In the genomic region with DNA sequence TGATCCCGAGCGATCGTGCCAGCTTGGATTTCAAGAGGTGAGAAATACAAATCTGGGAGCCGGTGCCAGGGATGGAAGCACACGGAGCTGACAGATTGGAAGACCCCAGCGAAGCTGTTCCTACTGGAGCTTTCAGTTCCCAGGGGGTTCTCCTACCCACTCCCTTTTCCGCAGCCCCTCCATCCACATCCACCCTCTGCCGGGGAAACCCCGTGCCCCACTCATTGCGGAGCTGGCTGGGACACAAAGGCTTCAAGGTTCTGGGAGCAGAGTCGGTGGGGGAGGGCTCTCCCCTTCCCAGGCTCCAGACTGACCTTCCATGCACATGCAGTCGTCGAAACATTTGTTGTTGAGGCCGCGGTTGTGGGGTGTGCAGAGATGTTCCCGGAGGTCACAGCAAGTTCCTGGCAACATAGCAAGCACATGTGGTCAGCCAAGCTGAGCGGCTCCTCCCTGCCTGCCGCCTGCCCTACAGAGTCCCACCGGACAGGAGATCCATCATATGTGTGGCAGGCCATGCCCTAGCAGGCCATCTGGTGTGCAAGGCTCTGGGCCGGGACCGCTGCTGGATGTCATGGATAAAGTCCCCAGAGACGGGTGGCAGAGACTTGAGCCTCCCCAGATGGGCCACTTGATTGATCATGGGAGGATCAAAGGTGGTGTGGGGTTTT, we compare ENCODE assay signal across 8 mouse cellular contexts. TPM values are rescaled to one million over a fixed set of nuclear protein-coding genes. Genes with fewer than 3 reads are reported as not detected.
DNase-seq lines count a peak whose midpoint lies in the region; ATAC-seq and TF ChIP-seq lines count a peak whose summit lies in the region.

No protein-coding gene starts in this region.

- no peak overlapping the region for H3K9ac ChIP-seq in intestine, embryonic 16.5 days (ENCODE audit: low read depth, low read length)
- H3K9ac ChIP-seq in intestine, postnatal 0 days (ENCODE audit: low read depth, low read length): no peak overlapping the region
- no peak overlapping the region; the same call in 1 of the 2 replicates for H3K9ac ChIP-seq in hindbrain, embryonic 15.5 days
- no peak overlapping the region for H3K9ac ChIP-seq in stomach, postnatal 0 days (ENCODE audit: low read length)

- H3K4me3 ChIP-seq in intestine, embryonic 16.5 days (ENCODE audit: low read length): no peak overlapping the region
- no peak overlapping the region for H3K4me3 ChIP-seq in intestine, postnatal 0 days (ENCODE audit: low read depth, low read length)
- H3K4me3 ChIP-seq in hindbrain, embryonic 15.5 days: no peak overlapping the region
- no peak overlapping the region for H3K4me3 ChIP-seq in stomach, postnatal 0 days (ENCODE audit: low read depth, low read length)

- 39% methylated on average over 22 of the region's 22 CpGs for WGBS in intestine, embryonic 16.5 days
- WGBS in intestine, postnatal 0 days: 43% methylated on average over 22 of the region's 22 CpGs
- WGBS in hindbrain, embryonic 15.5 days: 33% methylated on average over 22 of the region's 22 CpGs
- 31% methylated on average over 22 of the region's 22 CpGs for WGBS in stomach, postnatal 0 days

- H3K4me1 ChIP-seq in intestine, embryonic 16.5 days (ENCODE audit: control insufficient read depth, insufficient read depth, low read length): peaks cover 7% of the 10 kb centered on the region; the same call in 1 of the 2 replicates
- H3K4me1 ChIP-seq in intestine, postnatal 0 days (replicated peaks; ENCODE audit: control insufficient read depth, insufficient read depth, low read length): no peaks in the 10 kb centered on the region
- peaks cover 7% of the 10 kb centered on the region; the same call in 1 of the 2 replicates for H3K4me1 ChIP-seq in hindbrain, embryonic 15.5 days (replicated peaks)
- no peaks in the 10 kb centered on the region for H3K4me1 ChIP-seq in stomach, postnatal 0 days (replicated peaks; ENCODE audit: control insufficient read depth, insufficient read depth)

- no peak overlapping the region for H3K4me2 ChIP-seq in intestine, embryonic 16.5 days (ENCODE audit: low read depth, low read length)
- H3K4me2 ChIP-seq in intestine, postnatal 0 days (replicated peaks; ENCODE audit: low read depth): no peak overlapping the region
- no peak overlapping the region for H3K4me2 ChIP-seq in hindbrain, embryonic 15.5 days
- no peak overlapping the region for H3K4me2 ChIP-seq in stomach, postnatal 0 days (replicated peaks; ENCODE audit: low read depth)

- no peak overlapping the region for H3K27ac ChIP-seq in intestine, embryonic 16.5 days (ENCODE audit: low read length)
- H3K27ac ChIP-seq in intestine, postnatal 0 days (ENCODE audit: low read depth, low read length): no peak overlapping the region
- H3K27ac ChIP-seq in hindbrain, embryonic 15.5 days (replicated peaks): peak overlapping the region; percentile 7
- no peak overlapping the region for H3K27ac ChIP-seq in stomach, postnatal 0 days (replicated peaks)

- no peaks in the 10 kb centered on the region for H3K27me3 ChIP-seq in intestine, embryonic 16.5 days (replicated peaks; ENCODE audit: control insufficient read depth, insufficient read depth, low read length)
- H3K27me3 ChIP-seq in intestine, postnatal 0 days (replicated peaks; ENCODE audit: control insufficient read depth, insufficient read depth, low read length): no peaks in the 10 kb centered on the region
- H3K27me3 ChIP-seq in hindbrain, embryonic 15.5 days: no peaks in the 10 kb centered on the region
- no peaks in the 10 kb centered on the region for H3K27me3 ChIP-seq in stomach, postnatal 0 days (ENCODE audit: control insufficient read depth, insufficient read depth, low read length)

- DNase-seq in right cerebral cortex, postnatal 4 days: peak; percentile 47
- DNase-seq in right cerebral cortex, postnatal 25 days: no peak
- DNase-seq in stomach, postnatal 0 days (ENCODE audit: low spot score): no peak
- DNase-seq in right cerebral cortex, postnatal 14 days: no peak
- no peak for DNase-seq in ovary, postnatal 14 days (ENCODE audit: low spot score)

- no peaks in the 10 kb centered on the region for H3K9me3 ChIP-seq in intestine, embryonic 16.5 days (ENCODE audit: control insufficient read depth, low read length)
- H3K9me3 ChIP-seq in intestine, postnatal 0 days (ENCODE audit: control insufficient read depth): no peaks in the 10 kb centered on the region
- no peaks in the 10 kb centered on the region for H3K9me3 ChIP-seq in hindbrain, embryonic 15.5 days
- no peaks in the 10 kb centered on the region for H3K9me3 ChIP-seq in stomach, postnatal 0 days (ENCODE audit: control insufficient read depth, low read length)

- ATAC-seq in intestine, embryonic 16.5 days: peak; percentile 17; the same call in 1 of the 2 replicates
- ATAC-seq in intestine, postnatal 0 days: no peak
- peak; percentile 75 for ATAC-seq in hindbrain, embryonic 15.5 days (ENCODE audit: low FRiP score, low read depth)
- peak; percentile 36; the same call in 1 of the 2 replicates for ATAC-seq in stomach, postnatal 0 days (ENCODE audit: low FRiP score, low TSS enrichment)

- no peak for TF ChIP-seq CTCF in intestine, postnatal 0 days (IDR thresholded peaks at IDR 0.05; ENCODE audit: low read depth)
- TF ChIP-seq CTCF in stomach, postnatal 0 days (IDR thresholded peaks at IDR 0.05; ENCODE audit: low read depth): no peak

- TF ChIP-seq EP300 in stomach, postnatal 0 days (optimal IDR thresholded peaks at IDR 0.05): no peak

- H3K36me3 ChIP-seq in intestine, embryonic 16.5 days (ENCODE audit: control insufficient read depth, insufficient read depth, low read length): no peaks in the 10 kb centered on the region
- no peaks in the 10 kb centered on the region for H3K36me3 ChIP-seq in intestine, postnatal 0 days (ENCODE audit: control insufficient read depth, insufficient read depth)
- H3K36me3 ChIP-seq in hindbrain, embryonic 15.5 days: peaks cover 10% of the 10 kb centered on the region; the same call in 1 of the 2 replicates
- H3K36me3 ChIP-seq in stomach, postnatal 0 days (ENCODE audit: control insufficient read depth, insufficient read depth, low read length): no peaks in the 10 kb centered on the region

RNA-seq across cellular contexts. Expression of gene Agtrap, which starts 19.9 kb away (rescaled TPM):
- 19.6 and 22.2 TPM in 2 replicates for polyA plus RNA-seq in intestine, embryonic 16.5 days (2015; fragmentation: Nextera tagmentation; extraction: Ambion mirVana)
- polyA plus RNA-seq in intestine, postnatal 0 days (2015; fragmentation: Nextera tagmentation; extraction: Ambion mirVana): 27.7 and 31.3 TPM in 2 replicates
- 6.0 and 6.8 TPM in 2 replicates for polyA plus RNA-seq in hindbrain, embryonic 15.5 days (2015; fragmentation: Nextera tagmentation; extraction: Ambion mirVana)
- 23.2 and 26.9 TPM in 2 replicates for polyA plus RNA-seq in stomach, postnatal 0 days (2015; fragmentation: Nextera tagmentation; extraction: Ambion mirVana)

RNA-seq across cellular contexts. Expression of gene Mad2l2, which starts 22.4 kb away (rescaled TPM):
- 29.3 and 30.1 TPM in 2 replicates for polyA plus RNA-seq in intestine, embryonic 16.5 days (2015; fragmentation: Nextera tagmentation; extraction: Ambion mirVana)
- 22.6 and 24.9 TPM in 2 replicates for polyA plus RNA-seq in intestine, postnatal 0 days (2015; fragmentation: Nextera tagmentation; extraction: Ambion mirVana)
- polyA plus RNA-seq in hindbrain, embryonic 15.5 days (2015; fragmentation: Nextera tagmentation; extraction: Ambion mirVana): 98.3 and 110 TPM in 2 replicates
- 24.6 and 25.0 TPM in 2 replicates for polyA plus RNA-seq in stomach, postnatal 0 days (2015; fragmentation: Nextera tagmentation; extraction: Ambion mirVana)

RNA-seq across cellular contexts. Expression of gene Draxin, which starts 22.7 kb away (rescaled TPM):
- polyA plus RNA-seq in intestine, embryonic 16.5 days (2015; fragmentation: Nextera tagmentation; extraction: Ambion mirVana): 0.06 and 0.07 TPM in 2 replicates
- polyA plus RNA-seq in intestine, postnatal 0 days (2015; fragmentation: Nextera tagmentation; extraction: Ambion mirVana): 0.03 and 0.05 TPM in 2 replicates
- 15.4 and 16.1 TPM in 2 replicates for polyA plus RNA-seq in hindbrain, embryonic 15.5 days (2015; fragmentation: Nextera tagmentation; extraction: Ambion mirVana)
- polyA plus RNA-seq in stomach, postnatal 0 days (2015; fragmentation: Nextera tagmentation; extraction: Ambion mirVana): 0.01 TPM in 1 of 2 replicates, not detected in the other

RNA-seq across cellular contexts. Expression of gene Fbxo6, which starts 44.2 kb away (rescaled TPM):
- 22.7 and 23.8 TPM in 2 replicates for polyA plus RNA-seq in intestine, embryonic 16.5 days (2015; fragmentation: Nextera tagmentation; extraction: Ambion mirVana)
- polyA plus RNA-seq in intestine, postnatal 0 days (2015; fragmentation: Nextera tagmentation; extraction: Ambion mirVana): 55.4 and 60.6 TPM in 2 replicates
- polyA plus RNA-seq in hindbrain, embryonic 15.5 days (2015; fragmentation: Nextera tagmentation; extraction: Ambion mirVana): 21.7 and 21.8 TPM in 2 replicates
- polyA plus RNA-seq in stomach, postnatal 0 days (2015; fragmentation: Nextera tagmentation; extraction: Ambion mirVana): 26.8 and 28.1 TPM in 2 replicates

RNA-seq across cellular contexts. Expression of gene Fbxo44, which starts 52.5 kb away (rescaled TPM):
- 6.8 and 7.3 TPM in 2 replicates for polyA plus RNA-seq in intestine, embryonic 16.5 days (2015; fragmentation: Nextera tagmentation; extraction: Ambion mirVana)
- 7.7 and 9.3 TPM in 2 replicates for polyA plus RNA-seq in intestine, postnatal 0 days (2015; fragmentation: Nextera tagmentation; extraction: Ambion mirVana)
- 93.3 and 96.0 TPM in 2 replicates for polyA plus RNA-seq in hindbrain, embryonic 15.5 days (2015; fragmentation: Nextera tagmentation; extraction: Ambion mirVana)
- polyA plus RNA-seq in stomach, postnatal 0 days (2015; fragmentation: Nextera tagmentation; extraction: Ambion mirVana): 4.1 TPM in 2 replicates

Comparison
In these comparisons a context has a peak if more than half of its experiments do, and no peak if none do; other contexts are left out.
1. RNA of gene Draxin, which starts 22.7 kb away (polyA plus RNA-seq): 15.4 to 16.1 TPM in hindbrain, embryonic 15.5 days; 0.06 to 0.07 TPM in intestine, embryonic 16.5 days, 0.03 to 0.05 TPM in intestine, postnatal 0 days and 0.01 TPM in stomach, postnatal 0 days; every median in the first group is over 10 times any median in the second.